Mouse (Mus musculus): ENCODE results near the gene Prss42.

- no peak for TF ChIP-seq USF1 (IDR thresholded peaks at IDR 0.05; ENCODE audit: low read depth)
- TF ChIP-seq CTCF (IDR thresholded peaks at IDR 0.05; ENCODE audit: control insufficient read depth, insufficient read depth, insufficient read length), result no peak
- no peak for TF ChIP-seq CEBPB (IDR thresholded peaks at IDR 0.05; ENCODE audit: low read depth)
- no peak for TF ChIP-seq MAX (IDR thresholded peaks at IDR 0.05)
- TF ChIP-seq MYOG (IDR thresholded peaks at IDR 0.05; ENCODE audit: control insufficient read depth, extremely low read depth, insufficient read length), result no peak
These were observed 46.2 kb downstream of the Prss42 start, which contains the start of gene Prss46 for GRCm38 (mm10) chr9:110844206-110844605.

Measured in C2C12 (cell line).